Comparison of ENCODE assay signal across 7 mouse cellular contexts in genomic region chr16:94331886-94332252, GRCm38 (mm10). TPM values are rescaled to one million over a fixed set of nuclear protein-coding genes. Genes with fewer than 3 reads are reported as not detected.
DNase-seq lines count a peak whose midpoint lies in the region; ATAC-seq and TF ChIP-seq lines count a peak whose summit lies in the region.

No protein-coding gene starts in this region.

- no peak overlapping the region for H3K9ac ChIP-seq in liver, postnatal 0 days (replicated peaks)

- H3K4me3 ChIP-seq in liver, postnatal 0 days (ENCODE audit: low read depth, low read length), result no peak overlapping the region

- 61% methylated on average over 5 of the region's 5 CpGs for WGBS in liver, postnatal 0 days (ENCODE audit: insufficient replicate concordance)

- H3K27me3 ChIP-seq in liver, postnatal 0 days (ENCODE audit: insufficient read depth, low read length), result peaks cover 15% of the 10 kb centered on the region; the same call in 1 of the 2 replicates

- peak; percentile 92 for TF ChIP-seq CTCF in liver, postnatal 0 days (IDR thresholded peaks at IDR 0.05; ENCODE audit: low read depth)

- H3K9me3 ChIP-seq in liver, postnatal 0 days (ENCODE audit: low read length), result no peaks in the 10 kb centered on the region

- no peak for TF ChIP-seq EP300 in liver, postnatal 0 days (IDR thresholded peaks at IDR 0.05; ENCODE audit: low read depth)

- peaks cover 15% of the 10 kb centered on the region; the same call in 1 of the 2 replicates for H3K4me1 ChIP-seq in liver, postnatal 0 days (ENCODE audit: insufficient read depth)

- intact Hi-C loops in left cerebral cortex, postnatal 4 days (cut with DNase I), result no loop called here
- intact Hi-C loops in gastrocnemius, postnatal 36 days (cut with DNase I), result loop anchor here (5.0 kb wide), 1 partner anchor 65 kb away; no protein-coding TSS in a partner anchor

- DNase-seq in left cerebral cortex, postnatal 4 days, result peak; percentile 57
- no peak for DNase-seq in left cerebral cortex, adult 11 months (ENCODE audit: low spot score)
- peak; percentile 70 for DNase-seq in NIH3T3 (ENCODE audit: low read depth)
- DNase-seq in c-Kit-positive CD71-positive TER-119-negative erythroid progenitor cells, embryonic 14.5 days (ENCODE audit: low read depth), result peak; percentile 74
- DNase-seq in gastrocnemius, postnatal 36 days, result peak; percentile 47 to 53
- DNase-seq in liver, postnatal 0 days, result peak; percentile 85
- peak; percentile 68 to 87 for DNase-seq in spleen, postnatal 10 days (ENCODE audit: low spot score in 2 of 2)

- no peaks in the 10 kb centered on the region for H3K36me3 ChIP-seq in liver, postnatal 0 days (replicated peaks; ENCODE audit: insufficient read depth, low read length)

- peak; percentile 35; the same call in 1 of the 2 replicates for ATAC-seq in liver, postnatal 0 days

- no peak overlapping the region for H3K4me2 ChIP-seq in liver, postnatal 0 days (ENCODE audit: low read depth, low read length)

- H3K27ac ChIP-seq in liver, postnatal 0 days (ENCODE audit: low read depth), result no peak overlapping the region

RNA-seq across cellular contexts. Expression of gene Ripply3, which starts 3.6 kb away (rescaled TPM):
- total RNA-seq in left cerebral cortex, postnatal 4 days (2021), result under 1 TPM; 0.32 to 0.60 TPM
- under 1 TPM; 0.61 to 0.81 TPM for total RNA-seq in gastrocnemius, postnatal 36 days (2021)
- polyA plus RNA-seq in liver, postnatal 0 days (2015; fragmentation: Nextera tagmentation; extraction: Ambion mirVana), result 1.4 and 2.1 TPM in 2 replicates

RNA-seq across cellular contexts. Expression of gene Hlcs, which starts 18.5 kb away (rescaled TPM):
- 10 to 100 TPM; 11.7 to 11.8 TPM for total RNA-seq in left cerebral cortex, postnatal 4 days (2021)
- total RNA-seq in gastrocnemius, postnatal 36 days (2021), result 1 to 10 TPM; 6.5 to 6.8 TPM
- 2.3 and 2.9 TPM in 2 replicates for polyA plus RNA-seq in liver, postnatal 0 days (2015; fragmentation: Nextera tagmentation; extraction: Ambion mirVana)

RNA-seq across cellular contexts. Expression of gene Ttc3, which starts 38.5 kb away (rescaled TPM):
- total RNA-seq in left cerebral cortex, postnatal 4 days (2021), result 100 to 1,000 TPM; 862 to 884 TPM
- 10 to 100 TPM; 46.6 to 55.2 TPM for total RNA-seq in gastrocnemius, postnatal 36 days (2021)
- polyA plus RNA-seq in liver, postnatal 0 days (2015; fragmentation: Nextera tagmentation; extraction: Ambion mirVana), result 16.1 and 17.4 TPM in 2 replicates

RNA-seq across cellular contexts. Expression of gene Pigp, which starts 39.8 kb away (rescaled TPM):
- total RNA-seq in left cerebral cortex, postnatal 4 days (2021), result 10 to 100 TPM; 53.4 to 60.9 TPM
- total RNA-seq in gastrocnemius, postnatal 36 days (2021), result 100 to 1,000 TPM; 104 to 134 TPM
- 84.6 and 95.6 TPM in 2 replicates for polyA plus RNA-seq in liver, postnatal 0 days (2015; fragmentation: Nextera tagmentation; extraction: Ambion mirVana)

Comparison
In these comparisons a context has a peak if more than half of its experiments do, and no peak if none do; other contexts are left out.
1. RNA of gene Ttc3, which starts 38.5 kb away (total RNA-seq): 862 to 884 TPM in left cerebral cortex, postnatal 4 days; 46.6 to 55.2 TPM in gastrocnemius, postnatal 36 days; every median in the first group is over 10 times any median in the second.